Comparison of ENCODE assay signal across 21 mouse cellular contexts in the genomic region with DNA sequence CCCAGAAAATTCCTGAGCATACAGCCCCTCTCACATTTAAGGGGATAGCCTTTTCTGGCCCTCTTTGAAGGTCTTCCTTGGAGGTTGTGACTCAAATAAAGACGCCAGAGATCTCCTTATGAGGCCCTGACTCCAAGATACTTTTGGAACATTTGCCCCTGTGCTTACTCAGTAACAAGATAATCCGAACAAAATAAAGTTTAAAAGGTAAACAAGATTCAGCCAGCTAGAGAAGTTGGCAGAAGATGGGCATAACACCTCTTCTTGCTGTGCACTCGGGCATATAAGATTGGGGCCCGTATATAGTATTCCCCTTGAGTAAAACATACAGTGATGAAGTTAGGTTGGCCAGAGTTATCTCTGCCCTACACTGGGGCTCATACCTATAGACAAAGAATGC. TPM values are rescaled to one million over a fixed set of nuclear protein-coding genes. Genes with fewer than 3 reads are reported as not detected.
DNase-seq lines count a peak whose midpoint lies in the region; ATAC-seq and TF ChIP-seq lines count a peak whose summit lies in the region.
"Had no signal": no experiment of that assay in that cellular context is flagged by ENCODE, and none has a peak within 500 bp of the region (broad histone marks: within the 10 kb centered on the region; RNA-seq: fewer than 3 reads in every experiment).

No protein-coding gene starts in this region.

- no peak overlapping the region for H3K4me2 ChIP-seq in liver, embryonic 11.5 days
- H3K4me2 ChIP-seq: embryonic facial prominence, embryonic 12.5 days; forebrain, embryonic 13.5 days; forebrain, embryonic 15.5 days had no signal

- H3K4me3 ChIP-seq in kidney, adult 2 months (ENCODE audit: insufficient read depth, low read depth, low read length) = no peak overlapping the region
- H3K4me3 ChIP-seq in liver, embryonic 11.5 days (ENCODE audit: low read depth, low read length) = no peak overlapping the region
- H3K4me3 ChIP-seq: embryonic facial prominence, embryonic 10.5 days; embryonic facial prominence, embryonic 12.5 days; forebrain, embryonic 13.5 days; forebrain, embryonic 15.5 days had no signal

- no peak for TF ChIP-seq POLR2A in kidney, adult 2 months (IDR thresholded peaks at IDR 0.05; ENCODE audit: low read depth, low read length)

- ATAC-seq in liver, embryonic 11.5 days (replicated peaks; ENCODE audit: low FRiP score) = no peak
- ATAC-seq: forebrain, embryonic 13.5 days; forebrain, embryonic 15.5 days; forebrain, postnatal 0 days had no signal

- no peaks in the 10 kb centered on the region for H3K27me3 ChIP-seq in kidney, adult 2 months (replicated peaks; ENCODE audit: control insufficient read depth, insufficient read depth, low read length)
- no peaks in the 10 kb centered on the region for H3K27me3 ChIP-seq in liver, embryonic 11.5 days (replicated peaks; ENCODE audit: control insufficient read depth, insufficient read depth, low read length)
- H3K27me3 ChIP-seq: embryonic facial prominence, embryonic 12.5 days; forebrain, embryonic 13.5 days; forebrain, embryonic 15.5 days had no signal

- TF ChIP-seq CTCF in kidney, adult 2 months (conservative IDR thresholded peaks at IDR 0.05; ENCODE audit: insufficient read depth, insufficient read length, low read depth, low read length) = no peak

- no peaks in the 10 kb centered on the region; the same call in 1 of the 2 replicates for H3K36me3 ChIP-seq in kidney, adult 2 months (ENCODE audit: control insufficient read depth, insufficient read depth, low read length)
- no peaks in the 10 kb centered on the region for H3K36me3 ChIP-seq in liver, embryonic 11.5 days (ENCODE audit: control insufficient read depth, insufficient read depth, low read length)
- H3K36me3 ChIP-seq: embryonic facial prominence, embryonic 10.5 days; embryonic facial prominence, embryonic 12.5 days had no signal

- peak; percentile 76 for DNase-seq in kidney, adult 2 months
- DNase-seq in kidney, postnatal 4 days = no peak
- peak; percentile 0 for DNase-seq in liver, embryonic 11.5 days (ENCODE audit: low spot score)
- no peak for DNase-seq in liver
- no peak for DNase-seq in adrenal gland, adult 8-10 months
- DNase-seq: adrenal gland, adult 2 months; adrenal gland, postnatal 14 days; adrenal gland, postnatal 36 days; cerebellum, adult 11-12 months; cerebellum, adult 2 months; cerebellum, adult 9-10 months; cerebellum, postnatal 10 days; cerebellum, postnatal 25 days; forebrain, postnatal 0 days had no signal

- peak overlapping the region; percentile 88 for H3K27ac ChIP-seq in kidney, adult 2 months (ENCODE audit: insufficient read depth, low read depth, low read length)
- H3K27ac ChIP-seq in liver, embryonic 11.5 days (ENCODE audit: low read depth, low read length) = no peak overlapping the region
- H3K27ac ChIP-seq: embryonic facial prominence, embryonic 10.5 days; embryonic facial prominence, embryonic 12.5 days; forebrain, embryonic 13.5 days; forebrain, embryonic 15.5 days had no signal

- 56% methylated on average over 4 of the region's 4 CpGs for WGBS in kidney, adult 2 months
- 84% methylated on average over 4 of the region's 4 CpGs for WGBS in liver, embryonic 11.5 days

- peaks cover 8% of the 10 kb centered on the region; the same call in 1 of the 2 replicates for H3K4me1 ChIP-seq in kidney, adult 2 months (ENCODE audit: control insufficient read depth, insufficient read depth, low read length)
- no peaks in the 10 kb centered on the region for H3K4me1 ChIP-seq in liver, embryonic 11.5 days (replicated peaks; ENCODE audit: control insufficient read depth, insufficient read depth, low read length)
- H3K4me1 ChIP-seq: forebrain, embryonic 13.5 days had no signal

- no peaks in the 10 kb centered on the region for H3K9me3 ChIP-seq in liver, embryonic 11.5 days (ENCODE audit: control insufficient read depth, low read length)
- H3K9me3 ChIP-seq: embryonic facial prominence, embryonic 10.5 days; embryonic facial prominence, embryonic 12.5 days; forebrain, embryonic 13.5 days; forebrain, embryonic 15.5 days had no signal

- H3K9ac ChIP-seq in liver, embryonic 11.5 days (ENCODE audit: low read depth, low read length) = no peak overlapping the region
- H3K9ac ChIP-seq: embryonic facial prominence, embryonic 12.5 days; forebrain, embryonic 13.5 days; forebrain, embryonic 15.5 days; forebrain, postnatal 0 days had no signal

RNA-seq across cellular contexts. Expression of a gene that starts 55.6 kb away (rescaled TPM):
- polyA plus RNA-seq in kidney, adult 2 months (2012; rRNA removed) = not detected in 2 replicates
- polyA plus RNA-seq in liver, embryonic 11.5 days (2014; fragmentation: Nextera tagmentation; extraction: Ambion mirVana) = 0.07 TPM in 1 of 2 replicates, not detected in the other
- not detected for total RNA-seq in adrenal gland, adult 8-10 months (2022)
- total RNA-seq: adrenal gland, adult 2 months; adrenal gland, postnatal 14 days; adrenal gland, postnatal 36 days; MEL had no signal
- polyA plus RNA-seq: adrenal gland, adult 2 months; C2C12; embryonic facial prominence, embryonic 10.5 days; embryonic facial prominence, embryonic 12.5 days; embryonic facial prominence, embryonic 14.5 days; forebrain, embryonic 13.5 days had no signal

Comparison
In these comparisons a context has a peak if more than half of its experiments do, and no peak if none do; other contexts are left out.
1. DNase-seq: peak in kidney, adult 2 months (single experiment) and liver, embryonic 11.5 days (single experiment); none in kidney, postnatal 4 days (0 of 2), liver (single experiment) and adrenal gland, adult 8-10 months (single experiment).